Mouse (Mus musculus): ENCODE results near the gene Arl16.

Arl16 gene

GRCm38 (mm10) chr11:120444106-120444505, 23.3 kb downstream of the Arl16 start:
- DNase-seq, result no peak

GRCm38 (mm10) chr11:120442765-120443280, 24.6 kb downstream of the Arl16 start:
- DNase-seq, result no peak

GRCm38 (mm10) chr11:120442344-120442743, 25.1 kb downstream of the Arl16 start, which contains the start of gene Tspan10:
Gene Tspan10, plus strand, starts transcription at chr11:120442644.
- no peak for DNase-seq

DNA sequence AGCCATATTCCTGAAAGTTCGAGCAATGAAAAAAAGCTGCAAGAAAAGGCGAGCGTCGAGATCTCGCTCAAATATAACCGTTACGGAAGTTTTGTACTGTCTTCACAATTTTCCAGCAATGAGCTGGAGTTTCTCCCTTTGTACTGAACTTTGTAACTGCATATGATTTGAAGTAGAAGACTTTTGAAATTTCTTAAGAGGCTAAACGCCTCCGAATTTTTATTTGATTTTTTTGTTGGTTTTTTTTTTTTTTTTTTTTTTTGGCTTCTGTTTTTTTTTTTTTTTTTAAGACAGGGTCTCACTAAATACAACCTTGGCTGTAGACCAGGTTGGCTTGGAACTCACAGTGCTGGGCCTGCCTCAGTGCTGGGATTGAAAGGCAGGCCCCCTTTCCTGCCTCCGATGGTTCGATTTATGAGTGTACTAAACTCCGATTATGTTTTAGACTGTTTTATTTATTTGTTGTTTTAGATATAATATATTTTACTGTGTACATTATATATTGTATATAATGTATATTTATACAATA, 29.5 kb downstream of the Arl16 start:
- no peak for DNase-seq

- DNase-seq, result peak; percentile 77 to 91
These were observed 30.1 kb downstream of the Arl16 start, which contains the start of gene Nploc4 for GRCm38 (mm10) chr11:120437152-120437856. Gene Nploc4, minus strand, starts transcription at chr11:120437708.

- DNase-seq, result no peak
These were observed 40.7 kb downstream of the Arl16 start for GRCm38 (mm10) chr11:120426727-120427126.

DNA sequence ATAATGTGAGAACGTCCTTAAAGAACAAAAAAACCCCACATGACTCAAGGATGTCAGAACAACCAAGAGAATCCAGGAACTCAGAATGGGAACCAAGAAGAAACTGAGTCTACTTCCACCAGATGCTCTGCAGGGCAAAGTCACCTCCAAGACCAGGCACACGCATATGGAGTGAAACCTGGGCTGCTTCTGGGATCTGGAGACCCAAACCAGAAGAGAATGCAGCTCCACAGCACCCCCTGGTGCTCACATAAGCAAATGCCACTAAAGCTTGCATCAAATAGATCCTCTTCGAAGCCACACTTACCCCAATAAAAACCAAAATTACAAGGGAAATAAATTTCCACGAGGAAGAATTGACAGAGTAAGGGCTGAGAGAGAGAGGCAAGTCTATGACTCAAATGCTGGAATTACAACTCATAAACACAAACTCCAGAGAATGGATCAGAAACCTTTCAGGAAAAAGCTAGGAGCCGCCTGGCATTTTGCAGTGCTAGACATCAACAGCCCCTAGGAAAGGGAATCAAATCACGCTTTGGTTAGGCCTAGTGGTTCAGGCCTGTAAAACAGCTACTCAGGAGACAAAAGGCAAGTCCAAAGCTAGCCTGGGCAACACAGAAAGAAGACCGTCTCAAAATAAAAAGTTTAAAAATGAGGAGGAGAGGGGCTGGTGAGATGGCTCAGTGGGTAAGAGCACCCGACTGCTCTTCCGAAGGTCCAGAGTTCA, 43.7 kb downstream of the Arl16 start:
- DNase-seq, result peak; percentile 48 to 74

DNA sequence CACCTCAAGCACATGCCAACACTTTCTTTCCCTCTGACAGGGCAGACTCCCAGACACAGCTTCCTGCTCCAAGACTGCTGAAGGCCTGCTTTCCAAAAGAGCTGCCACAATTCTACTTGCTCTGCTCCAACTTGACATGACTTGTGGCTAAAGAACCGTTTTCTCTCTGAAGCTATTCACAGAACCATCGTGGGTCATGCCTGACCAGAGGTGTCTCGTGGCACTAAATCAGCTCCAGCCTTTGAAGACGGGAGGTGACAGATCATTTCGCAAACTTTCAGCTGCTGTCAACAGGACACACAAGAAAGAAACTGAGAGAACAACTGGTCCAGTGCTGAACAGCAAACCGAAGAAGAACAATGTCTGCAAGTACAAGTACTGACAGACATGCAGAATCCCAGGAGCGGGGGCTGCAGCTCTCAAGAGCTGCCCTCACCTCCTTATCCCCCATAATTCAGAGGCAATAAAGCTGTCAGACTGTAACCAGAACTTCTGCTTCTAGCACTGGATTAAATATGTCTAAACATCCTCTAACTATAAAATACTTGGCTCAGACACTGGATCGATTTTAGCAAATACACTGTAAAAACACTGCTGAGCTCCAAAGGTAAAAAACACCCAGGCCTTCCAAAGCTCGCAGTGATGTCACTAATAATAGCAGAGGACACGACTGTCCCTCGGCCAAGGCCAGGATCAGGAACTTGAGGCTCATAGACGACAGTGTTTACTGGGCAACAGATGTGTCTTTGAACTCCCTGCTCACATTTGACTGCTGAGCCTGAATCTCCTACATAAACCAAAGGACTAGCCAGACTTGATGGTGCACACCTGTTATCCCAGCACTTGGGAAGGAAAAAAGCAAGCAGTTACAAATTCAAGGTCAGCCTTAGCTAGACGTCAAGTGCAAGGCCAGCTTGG, 44.5 kb downstream of the Arl16 start:
- no peak for DNase-seq

- no peak for DNase-seq
These were observed 48.8 kb downstream of the Arl16 start for GRCm38 (mm10) chr11:120418592-120418991.

- no peak for DNase-seq
These were observed 49.6 kb downstream of the Arl16 start for GRCm38 (mm10) chr11:120417852-120418251.
